Mouse (Mus musculus): Measurements from ENCODE around the gene Il5ra. TPM values are rescaled to one million over a fixed set of nuclear protein-coding genes. Genes with fewer than 3 reads are reported as not detected.

Gene Il5ra
- polyA plus RNA-seq, 1 experiment from 2014 or later, result not detected

DNA sequence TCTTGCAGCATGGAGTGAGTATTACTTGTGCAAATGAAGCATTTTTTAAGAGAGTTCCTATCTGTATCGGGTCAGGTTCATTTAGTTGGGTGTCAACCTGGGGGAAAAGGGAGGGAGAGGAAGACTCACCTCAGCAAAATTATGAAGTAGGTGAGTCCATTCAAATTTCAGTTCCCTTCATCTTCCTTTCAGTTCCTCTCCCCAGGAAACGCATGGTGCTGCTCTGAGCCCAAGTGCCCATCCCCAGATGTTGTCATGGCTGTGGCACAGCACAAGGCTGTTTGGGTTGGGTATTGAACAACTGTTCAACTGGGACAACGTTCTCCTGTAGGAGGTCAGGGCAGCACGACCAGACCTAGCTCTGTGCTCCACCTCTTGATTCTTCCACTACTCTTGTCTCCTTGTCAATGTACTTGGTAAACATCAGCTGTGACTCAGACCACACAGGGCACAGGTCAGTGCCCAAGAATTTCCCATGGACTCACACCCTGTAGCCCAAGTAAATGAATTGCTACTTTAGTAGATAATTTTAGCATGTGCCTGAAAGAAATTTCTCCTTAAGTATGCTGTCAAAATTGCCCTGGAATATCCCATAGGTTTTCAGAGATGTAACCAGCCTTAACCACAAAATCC lies 19.0 kb downstream of the Il5ra start:
- no peak overlapping the region for H3K27ac ChIP-seq (replicated peaks)
- TF ChIP-seq EP300 (optimal IDR thresholded peaks at IDR 0.05), result no peak
- TF ChIP-seq CTCF (IDR thresholded peaks at IDR 0.05; ENCODE audit: low read depth), result no peak
- WGBS, result 62% methylated on average over 4 of the region's 4 CpGs
- H3K27me3 ChIP-seq (ENCODE audit: control insufficient read depth, insufficient read depth, low read length), result no peaks in the 10 kb centered on the region
- H3K4me1 ChIP-seq (replicated peaks; ENCODE audit: control insufficient read depth, insufficient read depth), result no peaks in the 10 kb centered on the region
- H3K9ac ChIP-seq (ENCODE audit: low read length), result no peak overlapping the region
- no peak overlapping the region for H3K4me2 ChIP-seq (replicated peaks; ENCODE audit: low read depth)
- ATAC-seq (ENCODE audit: low FRiP score, low TSS enrichment), result no peak
- peak; percentile 16 for DNase-seq (ENCODE audit: low spot score)
- no peaks in the 10 kb centered on the region for H3K9me3 ChIP-seq (ENCODE audit: control insufficient read depth, low read length)
- H3K36me3 ChIP-seq (ENCODE audit: control insufficient read depth, insufficient read depth, low read length), result no peaks in the 10 kb centered on the region
- no peak overlapping the region for H3K4me3 ChIP-seq (ENCODE audit: low read depth, low read length)

DNA sequence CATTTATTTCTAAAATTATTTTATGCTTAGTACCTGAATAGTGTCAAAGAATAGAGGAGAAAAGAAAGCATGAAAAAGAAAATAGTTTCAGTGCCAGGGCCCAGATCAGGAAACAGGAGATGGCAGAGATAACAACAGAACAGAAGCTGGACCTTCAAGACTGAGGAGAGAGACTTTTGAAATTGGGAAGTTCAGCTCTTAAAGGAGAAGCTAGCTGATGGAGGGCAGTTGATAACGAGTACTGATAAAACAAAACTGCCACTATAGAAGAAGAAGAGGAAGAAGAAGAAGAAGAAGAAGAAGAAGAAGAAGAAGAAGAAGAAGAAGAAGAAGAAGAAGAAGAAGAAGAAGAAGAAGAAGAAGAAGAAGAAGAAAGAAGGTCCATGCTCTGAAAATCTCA lies 21.1 kb downstream of the Il5ra start:
- ATAC-seq (ENCODE audit: low FRiP score, low TSS enrichment) (no peak), DNase-seq (ENCODE audit: low spot score) (no peak)
- Histone ChIP-seq H3K27me3 (ENCODE audit: control insufficient read depth, insufficient read depth, low read length) (no peaks in the 10 kb centered on the region), H3K9me3 (ENCODE audit: control insufficient read depth, low read length) (no peaks in the 10 kb centered on the region), H3K36me3 (ENCODE audit: control insufficient read depth, insufficient read depth, low read length) (no peaks in the 10 kb centered on the region), H3K27ac (replicated peaks) (no peak overlapping the region), H3K9ac (ENCODE audit: low read length) (no peak overlapping the region), H3K4me3 (ENCODE audit: low read depth, low read length) (no peak overlapping the region), H3K4me2 (replicated peaks; ENCODE audit: low read depth) (no peak overlapping the region), H3K4me1 (replicated peaks; ENCODE audit: control insufficient read depth, insufficient read depth) (no peaks in the 10 kb centered on the region)
- no peak for TF ChIP-seq CTCF (IDR thresholded peaks at IDR 0.05; ENCODE audit: low read depth)
- TF ChIP-seq EP300 (optimal IDR thresholded peaks at IDR 0.05), result no peak
- 74% methylated on average over 1 of the region's 1 CpGs for WGBS

DNA sequence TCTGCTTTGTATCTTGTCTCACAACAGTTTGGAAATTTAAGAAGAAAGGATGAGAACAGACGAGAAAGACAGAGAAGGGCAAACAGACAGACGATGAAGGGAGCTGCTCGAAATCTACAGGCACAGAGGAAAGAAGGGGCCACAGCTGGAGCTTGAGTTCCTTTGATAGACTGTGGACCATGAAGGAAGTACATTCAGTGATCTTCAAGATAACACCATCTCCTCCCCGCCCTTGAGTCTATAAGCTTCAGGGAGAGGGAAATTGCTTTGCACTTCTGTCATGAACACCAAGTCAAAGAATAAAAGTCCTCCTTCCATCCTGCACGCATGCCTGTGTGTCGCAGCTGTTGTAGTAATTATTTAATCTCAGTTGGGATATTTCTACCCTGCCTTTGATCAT lies 22.8 kb downstream of the Il5ra start:
- ATAC-seq (ENCODE audit: low FRiP score, low TSS enrichment) (no peak), DNase-seq (ENCODE audit: low spot score) (no peak)
- Histone ChIP-seq H3K9ac (ENCODE audit: low read length) (no peak overlapping the region), H3K36me3 (ENCODE audit: control insufficient read depth, insufficient read depth, low read length) (no peaks in the 10 kb centered on the region), H3K4me1 (replicated peaks; ENCODE audit: control insufficient read depth, insufficient read depth) (no peaks in the 10 kb centered on the region), H3K4me2 (replicated peaks; ENCODE audit: low read depth) (no peak overlapping the region), H3K4me3 (ENCODE audit: low read depth, low read length) (no peak overlapping the region), H3K9me3 (ENCODE audit: control insufficient read depth, low read length) (no peaks in the 10 kb centered on the region), H3K27me3 (ENCODE audit: control insufficient read depth, insufficient read depth, low read length) (no peaks in the 10 kb centered on the region), H3K27ac (replicated peaks) (no peak overlapping the region)
- TF ChIP-seq EP300 (optimal IDR thresholded peaks at IDR 0.05), result no peak
- no peak for TF ChIP-seq CTCF (IDR thresholded peaks at IDR 0.05; ENCODE audit: low read depth)
- 71% methylated on average over 6 of the region's 6 CpGs for WGBS

DNA sequence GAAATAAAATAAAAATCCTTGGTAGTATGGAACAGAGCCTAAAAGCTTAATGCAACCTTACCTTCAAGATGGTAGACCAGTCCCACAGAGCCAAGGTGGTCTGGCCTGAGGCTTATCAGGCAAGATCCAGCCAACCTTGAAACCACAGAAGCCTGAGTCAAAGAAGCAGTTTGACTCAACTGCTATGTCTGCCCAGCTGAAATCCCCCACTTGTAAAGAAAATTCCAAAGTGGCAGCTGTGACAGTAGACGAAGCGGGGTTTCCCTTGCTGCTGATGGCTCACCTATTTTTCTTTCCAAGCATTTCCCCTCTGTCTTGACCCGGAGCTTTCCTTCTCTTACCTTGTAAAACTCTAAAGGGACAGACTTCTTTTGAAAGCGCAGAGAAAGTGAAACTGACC lies 23.2 kb downstream of the Il5ra start:
- Histone ChIP-seq H3K4me3 (ENCODE audit: low read depth, low read length) (no peak overlapping the region), H3K9me3 (ENCODE audit: control insufficient read depth, low read length) (no peaks in the 10 kb centered on the region), H3K27me3 (ENCODE audit: control insufficient read depth, insufficient read depth, low read length) (no peaks in the 10 kb centered on the region), H3K9ac (ENCODE audit: low read length) (no peak overlapping the region), H3K4me2 (replicated peaks; ENCODE audit: low read depth) (no peak overlapping the region), H3K27ac (replicated peaks) (no peak overlapping the region), H3K36me3 (ENCODE audit: control insufficient read depth, insufficient read depth, low read length) (no peaks in the 10 kb centered on the region), H3K4me1 (replicated peaks; ENCODE audit: control insufficient read depth, insufficient read depth) (no peaks in the 10 kb centered on the region)
- ATAC-seq (ENCODE audit: low FRiP score, low TSS enrichment) (no peak), DNase-seq (ENCODE audit: low spot score) (no peak)
- WGBS, result 80% methylated on average over 4 of the region's 4 CpGs
- TF ChIP-seq EP300 (optimal IDR thresholded peaks at IDR 0.05), result no peak
- no peak for TF ChIP-seq CTCF (IDR thresholded peaks at IDR 0.05; ENCODE audit: low read depth)

DNA sequence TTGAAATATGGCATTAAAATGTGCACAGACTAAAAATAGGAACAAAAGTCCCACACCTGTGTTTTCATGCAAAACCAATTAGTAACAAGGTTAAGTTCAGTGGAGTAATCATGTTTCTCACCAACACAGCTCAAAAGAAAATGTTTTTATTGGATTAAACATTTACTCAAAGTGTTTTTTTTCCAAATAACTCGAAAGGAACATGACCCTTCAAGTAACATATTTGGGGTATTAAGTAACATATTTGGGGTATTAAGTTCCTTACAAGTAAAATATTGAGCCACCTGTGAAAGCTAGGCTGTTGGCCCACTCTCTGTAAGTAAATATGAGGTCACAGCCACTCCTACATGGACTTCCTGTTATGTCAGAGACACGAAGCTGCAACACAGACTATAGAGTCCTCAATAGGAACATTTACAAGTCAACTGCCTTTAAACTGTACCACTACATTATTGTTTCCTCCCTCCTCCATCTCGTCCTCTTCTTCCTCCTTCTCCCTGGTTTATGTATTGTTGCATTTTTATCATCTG lies 43.3 kb downstream of the Il5ra start:
- H3K27me3 ChIP-seq (ENCODE audit: control insufficient read depth, insufficient read depth, low read length), result no peaks in the 10 kb centered on the region
- H3K4me3 ChIP-seq (ENCODE audit: low read depth, low read length), result no peak overlapping the region
- no peak overlapping the region for H3K27ac ChIP-seq (replicated peaks)
- no peak for TF ChIP-seq EP300 (optimal IDR thresholded peaks at IDR 0.05)
- H3K36me3 ChIP-seq (ENCODE audit: control insufficient read depth, insufficient read depth, low read length), result no peaks in the 10 kb centered on the region
- H3K9me3 ChIP-seq (ENCODE audit: control insufficient read depth, low read length), result no peaks in the 10 kb centered on the region
- H3K4me2 ChIP-seq (replicated peaks; ENCODE audit: low read depth), result no peak overlapping the region
- no peaks in the 10 kb centered on the region for H3K4me1 ChIP-seq (replicated peaks; ENCODE audit: control insufficient read depth, insufficient read depth)
- no peak overlapping the region for H3K9ac ChIP-seq (ENCODE audit: low read length)
- DNase-seq (ENCODE audit: low spot score) (no peak), ATAC-seq (ENCODE audit: low FRiP score, low TSS enrichment) (no peak)
- 36% methylated on average over 3 of the region's 3 CpGs for WGBS

DNA sequence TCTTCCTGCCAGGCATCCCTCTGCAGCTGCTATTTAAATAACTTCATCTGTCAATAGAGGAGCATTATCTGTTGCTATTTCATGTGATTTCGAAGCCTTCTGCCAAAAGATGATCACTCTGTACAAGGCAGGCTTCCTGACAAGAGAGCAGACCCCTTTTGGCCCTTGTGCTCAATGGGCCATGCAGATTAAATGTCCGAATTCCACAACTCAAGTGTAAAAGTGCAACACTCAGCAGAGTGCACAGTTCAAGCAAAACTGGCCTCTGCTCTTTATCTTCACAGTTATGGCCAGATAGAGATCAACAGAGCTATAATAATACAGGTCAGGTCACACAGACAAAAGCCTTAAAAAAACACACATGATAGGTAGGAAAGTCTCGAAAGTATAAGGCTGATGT lies 46.9 kb downstream of the Il5ra start:
- Histone ChIP-seq H3K4me2 (replicated peaks; ENCODE audit: low read depth) (no peak overlapping the region), H3K9me3 (ENCODE audit: control insufficient read depth, low read length) (no peaks in the 10 kb centered on the region), H3K27me3 (ENCODE audit: control insufficient read depth, insufficient read depth, low read length) (no peaks in the 10 kb centered on the region), H3K4me3 (ENCODE audit: low read depth, low read length) (no peak overlapping the region), H3K36me3 (ENCODE audit: control insufficient read depth, insufficient read depth, low read length) (no peaks in the 10 kb centered on the region), H3K4me1 (replicated peaks; ENCODE audit: control insufficient read depth, insufficient read depth) (no peaks in the 10 kb centered on the region), H3K27ac (replicated peaks) (no peak overlapping the region), H3K9ac (ENCODE audit: low read length) (no peak overlapping the region)
- DNase-seq (ENCODE audit: low spot score), result no peak
- 45% methylated on average over 3 of the region's 3 CpGs for WGBS
- no peak for ATAC-seq (ENCODE audit: low FRiP score, low TSS enrichment)
- TF ChIP-seq CTCF (IDR thresholded peaks at IDR 0.05; ENCODE audit: low read depth), result no peak
- no peak for TF ChIP-seq EP300 (optimal IDR thresholded peaks at IDR 0.05)

Measured in stomach, postnatal 0 days (tissue).